Mouse (Mus musculus) R1 (cell line): ENCODE results near the gene 5330417H12Rik.
A peak's percentile ranks its signal among the peaks of the same experiment; 100 is the strongest.

Source experiments
- DNase-seq: peaks from one replicate; pipeline ENCODE4 v3.0.0-alpha.2; 2018; ENCODE audit warnings: low read depth, low spot score

5330417H12Rik gene

DNA sequence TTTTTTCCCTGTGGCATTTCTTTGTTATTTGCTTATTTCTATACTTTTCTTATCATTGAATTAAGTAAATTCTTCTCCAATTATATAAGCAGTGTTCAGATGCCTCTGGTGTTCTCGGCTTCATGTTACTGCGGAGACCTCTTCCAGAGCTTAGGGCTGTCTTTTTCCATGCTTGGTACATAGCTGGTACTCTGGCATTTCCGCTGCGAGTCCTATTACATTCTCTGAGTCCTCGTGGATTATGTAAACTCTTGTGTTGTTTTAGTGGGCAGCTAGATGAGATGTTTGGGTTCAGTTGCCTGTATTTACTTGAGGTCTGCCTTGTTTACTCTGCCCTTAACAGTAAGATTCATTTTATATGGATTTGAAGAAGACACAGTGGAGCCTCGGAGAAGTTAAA, 820 bp upstream of the 5330417H12Rik start:
- DNase-seq, result no peak

GRCm38 (mm10) chr7:107624432-107624831, 529 bp downstream of the 5330417H12Rik start:
- DNase-seq, result no peak

DNA sequence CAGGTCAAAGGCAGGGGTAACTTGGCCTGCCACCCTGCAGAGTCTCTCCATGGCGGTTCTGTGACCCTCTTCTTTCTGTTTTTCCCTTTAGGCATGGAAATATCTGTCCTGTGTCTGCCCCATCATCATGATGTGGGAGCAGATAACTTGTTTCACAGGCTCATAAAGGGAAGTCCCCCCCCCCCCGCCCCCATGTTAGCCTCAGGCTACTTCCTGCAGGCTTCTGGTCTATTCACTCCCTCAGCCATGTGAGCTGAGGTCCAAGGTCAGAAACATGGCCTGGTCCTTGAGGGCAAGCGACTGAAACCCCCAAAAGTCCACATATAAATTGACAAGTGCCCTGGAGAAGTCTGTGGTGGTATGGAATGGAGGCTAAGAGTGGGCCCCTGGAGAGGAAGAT, 4.8 kb downstream of the 5330417H12Rik start:
- DNase-seq, result no peak

GRCm38 (mm10) chr7:107619225-107619624, 5.7 kb downstream of the 5330417H12Rik start:
- peak; percentile 16 for DNase-seq

DNA sequence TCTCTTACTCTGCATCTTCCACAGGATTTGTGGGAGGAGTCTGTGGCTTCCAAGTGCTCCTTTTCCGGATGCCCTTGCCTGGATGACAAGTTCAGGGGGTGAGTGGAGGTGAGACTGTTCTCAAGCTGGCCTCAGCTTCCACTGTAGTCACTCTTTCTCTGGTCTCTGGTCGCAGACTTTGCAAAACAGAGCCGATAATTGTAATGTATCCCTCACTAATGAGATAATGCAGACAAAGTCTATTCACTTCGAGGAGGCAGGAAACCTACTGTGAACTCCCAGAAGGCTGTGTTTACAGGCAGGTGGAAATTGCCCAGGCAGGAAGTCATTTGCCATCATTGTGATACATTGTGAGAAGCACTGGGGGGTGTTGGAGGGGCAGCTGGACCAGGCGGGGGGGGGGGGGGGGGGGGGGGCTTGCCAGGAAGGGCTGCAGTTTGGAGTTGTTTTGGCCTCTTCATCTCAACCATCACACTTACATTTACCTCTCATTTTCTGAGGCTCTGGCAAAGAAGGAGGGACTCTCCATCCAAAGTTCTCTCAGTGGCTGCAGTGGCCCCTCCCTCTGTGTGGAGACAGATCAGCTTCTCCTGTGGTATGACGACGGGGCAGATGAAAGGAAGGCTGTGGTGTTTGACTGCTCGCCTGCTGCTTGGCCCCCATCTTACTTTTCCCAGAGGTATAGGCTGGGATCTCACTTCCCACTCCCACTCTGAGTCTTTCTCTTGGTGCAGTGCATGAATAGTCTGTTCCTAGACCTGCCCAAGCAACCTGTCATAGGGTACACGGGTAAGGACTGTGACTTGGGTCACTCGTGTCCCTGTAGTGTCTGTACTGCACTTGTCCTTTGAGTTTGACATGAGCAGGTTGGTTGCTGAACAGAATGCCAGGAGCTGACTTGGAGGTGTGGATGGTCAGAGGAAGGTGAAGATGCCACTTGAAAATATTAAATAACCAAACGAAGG, 6.7 kb downstream of the 5330417H12Rik start:
- DNase-seq, result peak; percentile 98

DNA sequence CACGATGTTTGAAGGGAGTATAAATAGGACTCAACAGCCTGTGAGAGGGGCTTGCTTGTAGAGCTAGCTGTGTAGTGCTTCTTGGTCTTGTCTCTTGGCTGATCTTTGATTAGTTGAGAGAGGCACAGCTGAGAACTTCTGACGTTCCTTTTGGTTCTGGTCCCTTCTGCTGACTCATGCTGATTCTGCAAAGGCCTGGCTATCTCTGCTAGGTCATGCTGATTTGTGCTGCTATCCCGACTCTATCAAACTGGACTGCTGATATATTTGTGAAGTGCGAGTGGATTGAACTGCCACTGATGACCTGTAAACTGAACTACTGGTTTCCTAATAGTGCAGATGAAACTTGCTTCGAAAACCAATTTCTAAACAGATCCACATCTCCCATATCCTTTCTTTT, 14.1 kb downstream of the 5330417H12Rik start:
- peak; percentile 38 for DNase-seq

- DNase-seq, result no peak
Observed at GRCm38 (mm10) chr7:107609622-107610255, 15.2 kb downstream of the 5330417H12Rik start.

- DNase-seq, result no peak
Observed at GRCm38 (mm10) chr7:107607766-107608165, 17.2 kb downstream of the 5330417H12Rik start.

DNA sequence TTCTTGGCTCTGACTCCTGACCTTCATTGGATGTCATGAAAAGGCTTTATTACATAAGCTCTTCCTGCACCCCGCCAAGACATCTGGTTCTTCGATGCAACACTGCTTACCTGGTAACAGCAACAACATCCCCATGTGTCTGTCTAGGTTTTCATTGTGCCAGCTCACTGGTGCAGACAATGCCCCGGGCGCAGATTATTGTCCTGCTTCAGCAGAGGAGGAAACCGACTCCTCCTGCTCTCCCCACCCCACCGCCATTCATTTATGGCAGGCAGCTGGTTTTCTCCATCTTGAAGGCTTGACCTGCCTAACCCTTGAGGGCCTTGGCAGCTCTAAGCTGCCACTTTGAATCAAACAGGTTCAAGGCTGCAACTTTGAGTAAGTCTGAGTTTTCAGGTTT, 22.0 kb downstream of the 5330417H12Rik start:
- no peak for DNase-seq

- no peak for DNase-seq
Observed at GRCm38 (mm10) chr7:107602505-107602904, 22.5 kb downstream of the 5330417H12Rik start.

- DNase-seq, result no peak
Observed at GRCm38 (mm10) chr7:107600651-107601050, 24.3 kb downstream of the 5330417H12Rik start.

DNA sequence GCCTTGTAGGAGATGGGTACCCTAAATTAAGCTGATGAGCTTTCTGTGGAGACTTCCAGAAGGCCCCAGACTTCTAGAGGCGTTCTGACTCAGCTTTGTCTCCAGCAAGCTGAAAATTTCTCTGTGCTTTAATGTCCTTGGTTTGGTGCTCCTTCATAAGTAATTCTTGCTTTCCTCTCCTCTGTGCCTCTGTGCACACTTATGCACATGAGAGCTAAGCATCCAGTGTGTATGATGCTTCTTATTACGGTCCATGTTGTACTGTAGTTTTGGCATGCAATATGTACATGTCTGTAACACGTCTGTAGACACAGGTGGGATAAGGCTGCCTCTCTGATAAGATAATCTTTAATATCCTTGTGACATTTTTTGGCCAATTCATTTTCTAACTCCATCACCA, 27.0 kb downstream of the 5330417H12Rik start:
- no peak for DNase-seq

DNA sequence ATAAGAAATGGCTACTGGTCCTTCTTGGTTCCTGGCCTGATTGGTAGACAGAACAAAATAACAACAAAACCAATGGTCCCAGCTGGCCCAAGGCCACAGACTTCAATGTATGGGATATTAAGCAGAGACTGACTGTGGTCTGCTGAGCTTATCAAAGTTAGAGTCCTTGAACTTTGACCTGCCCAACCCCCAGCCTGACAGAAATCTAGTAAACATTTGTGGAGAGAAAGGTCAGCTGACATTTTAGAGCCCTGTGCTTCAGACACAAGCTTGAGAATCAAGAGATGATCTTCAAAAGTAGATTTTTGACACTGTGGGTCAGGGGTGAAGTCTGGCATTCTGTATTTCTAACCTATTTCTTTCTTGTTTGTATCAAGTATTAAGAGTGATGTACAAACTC, 28.2 kb downstream of the 5330417H12Rik start:
- no peak for DNase-seq

GRCm38 (mm10) chr7:107595426-107595825, 29.5 kb downstream of the 5330417H12Rik start:
- DNase-seq, result no peak

DNA sequence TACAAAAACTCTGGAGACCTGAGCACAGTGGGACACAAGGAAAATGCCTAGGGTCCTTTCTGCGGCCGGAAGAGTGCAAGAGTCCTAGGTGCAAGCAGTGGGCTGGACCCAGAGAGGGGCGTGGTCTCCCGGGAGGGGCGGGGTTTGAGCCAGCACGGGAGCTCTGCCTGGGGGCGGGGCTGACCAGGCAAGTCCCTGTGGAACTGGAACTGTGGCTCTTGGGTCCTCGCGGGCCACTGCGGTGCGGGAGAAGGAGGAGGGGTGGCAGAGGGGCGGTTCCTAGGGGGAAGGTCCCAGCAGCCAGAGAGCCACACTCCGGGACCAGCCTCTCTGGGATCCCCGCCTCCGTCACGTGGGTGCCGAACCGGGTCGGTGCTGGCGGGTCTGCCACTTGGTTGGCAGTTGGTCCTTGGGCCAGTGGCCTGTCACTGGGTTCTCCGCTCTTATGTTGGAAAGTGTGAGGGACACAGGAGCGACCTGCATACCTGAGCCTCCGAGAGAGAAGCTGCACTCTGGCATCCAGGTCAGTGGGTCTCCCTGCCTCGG, 30.0 kb downstream of the 5330417H12Rik start, which contains the start of gene Ppfibp2:
TSS of gene Ppfibp2 (plus strand) at position 351 of the 546 bp plus-strand sequence.
- peak; percentile 98 for DNase-seq

DNA sequence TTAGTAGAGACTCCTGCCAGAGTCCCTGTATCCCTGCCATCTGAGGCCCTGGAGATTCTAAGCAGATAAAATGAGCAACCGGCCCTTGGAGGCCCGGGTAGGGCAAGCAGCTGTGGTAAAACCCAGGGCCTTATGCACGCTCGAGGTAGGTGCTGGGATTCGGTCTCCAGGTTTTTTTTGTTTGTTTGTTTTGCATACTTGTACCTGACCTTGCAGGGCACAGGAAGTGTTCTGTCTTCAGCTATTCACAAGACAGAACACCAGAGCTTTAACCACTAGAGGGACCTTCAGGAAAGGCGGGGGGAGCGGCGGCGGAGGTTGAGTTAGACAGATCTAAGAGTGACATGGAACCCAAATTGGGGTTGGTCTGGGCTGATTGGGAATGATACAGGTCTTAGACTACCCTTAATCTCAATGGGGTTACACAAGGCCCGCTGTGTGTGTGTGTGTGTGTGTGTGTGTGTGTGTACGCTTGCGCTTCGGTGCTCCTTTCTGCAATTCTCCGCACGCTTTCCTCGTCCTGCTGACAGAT, 30.6 kb downstream of the 5330417H12Rik start:
- peak; percentile 96 for DNase-seq

DNA sequence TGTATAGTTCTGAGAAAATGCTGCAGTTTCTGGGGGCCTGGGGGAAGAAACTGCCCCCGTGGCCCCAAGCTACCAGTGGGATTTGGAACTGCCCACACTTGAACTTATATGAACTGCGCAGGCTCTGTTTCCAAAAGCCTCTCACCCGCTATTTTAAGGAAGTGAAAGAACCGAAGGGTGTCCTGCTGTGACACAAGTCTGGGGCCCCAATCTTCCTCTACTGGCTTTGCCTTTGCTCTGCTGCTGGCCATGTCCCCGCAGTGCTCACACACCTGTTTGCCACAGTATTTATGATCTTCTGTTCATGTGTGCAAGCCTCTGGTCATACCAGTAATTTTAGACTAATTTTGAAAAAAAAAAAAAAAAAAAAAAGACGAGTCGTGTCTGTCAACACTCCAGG, 31.1 kb downstream of the 5330417H12Rik start:
- peak; percentile 82 for DNase-seq

DNA sequence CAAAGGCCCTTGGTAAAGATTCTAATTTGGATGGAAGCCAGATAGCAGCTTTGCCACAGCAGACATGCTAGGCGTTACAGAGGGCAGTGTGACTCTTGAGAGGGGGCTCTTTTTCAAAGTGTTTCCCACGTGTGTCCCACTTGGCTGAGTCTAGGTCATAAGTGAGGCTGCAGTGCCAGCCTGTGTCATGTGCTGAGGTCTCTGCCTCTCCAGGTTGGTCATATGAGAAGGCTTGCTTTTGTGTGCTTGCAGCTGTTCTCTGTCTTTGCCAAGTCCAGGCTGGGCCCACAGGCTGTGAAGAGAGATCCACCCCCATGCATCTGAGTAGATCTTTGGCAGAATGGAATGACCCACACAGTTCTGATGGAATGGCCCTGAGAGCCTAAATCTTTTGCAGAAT, 32.3 kb downstream of the 5330417H12Rik start:
- no peak for DNase-seq

DNA sequence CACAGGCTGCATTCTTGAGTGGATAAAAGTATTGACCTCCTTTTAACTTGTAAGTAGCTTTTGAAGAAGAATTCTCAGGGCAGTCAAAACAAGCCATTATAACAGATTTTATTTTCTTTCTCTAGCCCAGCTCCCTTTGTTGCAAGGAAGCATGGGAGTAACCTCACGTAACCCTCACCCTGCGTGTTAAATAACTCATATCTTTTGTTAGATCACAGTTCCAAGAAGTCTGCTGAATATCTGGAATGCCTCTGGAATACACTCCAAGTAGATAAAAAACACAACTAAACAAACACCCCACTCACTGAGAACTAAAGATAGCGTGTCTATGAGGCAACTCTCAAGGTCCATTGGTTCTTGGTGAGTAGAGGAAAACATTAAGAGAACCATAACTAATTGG, 50.7 kb downstream of the 5330417H12Rik start:
- DNase-seq, result no peak
